Mouse (Mus musculus): Measurements from ENCODE around the gene Ugt1a6b. TPM values are rescaled to one million over a fixed set of nuclear protein-coding genes. Genes with fewer than 3 reads are reported as not detected.

The Ugt1a6b gene
- total RNA-seq, 2 experiments from 2014 or later = 3.5 to 12.0 TPM

GRCm38 (mm10) chr1:88235894-88236415 lies 132.9 kb downstream of the Ugt1a6b start:
- DNase-seq (ENCODE audit: low spot score in 2 of 2) = no peak

GRCm38 (mm10) chr1:88237311-88237710 lies 134.3 kb downstream of the Ugt1a6b start:
- no peak for DNase-seq (ENCODE audit: low spot score in 2 of 2)

GRCm38 (mm10) chr1:88238771-88239170 lies 135.7 kb downstream of the Ugt1a6b start:
- DNase-seq (ENCODE audit: low spot score in 2 of 2) = no peak

GRCm38 (mm10) chr1:88240072-88240471 lies 137.0 kb downstream of the Ugt1a6b start:
- DNase-seq (ENCODE audit: low spot score in 2 of 2) = no peak

- DNase-seq (ENCODE audit: low spot score in 2 of 2) = no peak
Measured at GRCm38 (mm10) chr1:88240579-88240978, 137.5 kb downstream of the Ugt1a6b start.

GRCm38 (mm10) chr1:88243861-88244260 lies 140.8 kb downstream of the Ugt1a6b start:
- DNase-seq (ENCODE audit: low spot score in 2 of 2) = no peak

GRCm38 (mm10) chr1:88245881-88246280 lies 142.8 kb downstream of the Ugt1a6b start:
- DNase-seq (ENCODE audit: low spot score in 2 of 2) = no peak

GRCm38 (mm10) chr1:88246386-88246785 lies 143.3 kb downstream of the Ugt1a6b start:
- DNase-seq (ENCODE audit: low spot score in 2 of 2) = no peak

GRCm38 (mm10) chr1:88247660-88248059 lies 144.6 kb downstream of the Ugt1a6b start:
- DNase-seq (ENCODE audit: low spot score in 2 of 2) = no peak

- DNase-seq (ENCODE audit: low spot score in 2 of 2) = no peak
Measured at GRCm38 (mm10) chr1:88248658-88249057, 145.6 kb downstream of the Ugt1a6b start.

- no peak for DNase-seq (ENCODE audit: low spot score in 2 of 2)
Measured at GRCm38 (mm10) chr1:88249596-88249995, 146.5 kb downstream of the Ugt1a6b start.

GRCm38 (mm10) chr1:88250023-88250422 lies 147.0 kb downstream of the Ugt1a6b start:
- DNase-seq (ENCODE audit: low spot score in 2 of 2) = no peak

GRCm38 (mm10) chr1:88253106-88253505 lies 150.1 kb downstream of the Ugt1a6b start:
- DNase-seq (ENCODE audit: low spot score in 2 of 2) = no peak

GRCm38 (mm10) chr1:88253540-88253939 lies 150.5 kb downstream of the Ugt1a6b start:
- no peak for DNase-seq (ENCODE audit: low spot score in 2 of 2)

- no peak for DNase-seq (ENCODE audit: low spot score in 2 of 2)
Measured at GRCm38 (mm10) chr1:88254793-88255465, 151.9 kb downstream of the Ugt1a6b start.

GRCm38 (mm10) chr1:88255466-88255857 lies 152.4 kb downstream of the Ugt1a6b start:
- no peak for DNase-seq (ENCODE audit: low spot score in 2 of 2)

GRCm38 (mm10) chr1:88255989-88256754 lies 153.1 kb downstream of the Ugt1a6b start:
- no peak for DNase-seq (ENCODE audit: low spot score in 2 of 2)

- DNase-seq (ENCODE audit: low spot score in 2 of 2) = no peak
Measured at GRCm38 (mm10) chr1:88256886-88257663, 154.0 kb downstream of the Ugt1a6b start.

- DNase-seq (ENCODE audit: low spot score in 2 of 2) = no peak
Measured at GRCm38 (mm10) chr1:88257681-88258080, 154.6 kb downstream of the Ugt1a6b start.

- no peak for DNase-seq (ENCODE audit: low spot score in 2 of 2)
Measured at GRCm38 (mm10) chr1:88258361-88258760, 155.3 kb downstream of the Ugt1a6b start.

- DNase-seq (ENCODE audit: low spot score in 2 of 2) = no peak
Measured at GRCm38 (mm10) chr1:88258881-88259642, 156.0 kb downstream of the Ugt1a6b start.

Measured in adrenal gland, adult 18-20 months (tissue).